Mouse (Mus musculus): ENCODE measurements around the gene Nlrc4. TPM values are rescaled to one million over a fixed set of nuclear protein-coding genes. Genes with fewer than 3 reads are reported as not detected.
A peak's percentile ranks its signal among the peaks of the same experiment; 100 is the strongest.

Gene Nlrc4
- polyA plus RNA-seq, 1 experiment from 2014 or later, result 0.18 TPM

- 57% methylated on average over 4 of the region's 4 CpGs for WGBS
- H3K36me3 ChIP-seq, result peaks cover 74% of the 10 kb centered on the region
Observed at GRCm38 (mm10) chr17:74418171-74418570, 40.8 kb downstream of the Nlrc4 start.

GRCm38 (mm10) chr17:74416841-74417360 is 42.0 kb downstream of the Nlrc4 start:
- Histone ChIP-seq H3K9me3 (no peaks in the 10 kb centered on the region), H3K27me3 (replicated peaks) (no peaks in the 10 kb centered on the region), H3K4me2 (replicated peaks) (no peak overlapping the region), H3K4me1 (no peaks in the 10 kb centered on the region), H3K4me3 (no peak overlapping the region), H3K36me3 (peaks cover 75% of the 10 kb centered on the region), H3K9ac (no peak overlapping the region), H3K27ac (no peak overlapping the region)
- ATAC-seq (ENCODE audit: low FRiP score, low read depth), result no peak
- 90% methylated on average over 8 of the region's 8 CpGs for WGBS

More at GRCm38 (mm10) chr17:74418171-74418570, 40.8 kb downstream of the Nlrc4 start:
- H3K9ac ChIP-seq, result no peak overlapping the region
- H3K4me2 ChIP-seq (replicated peaks), result no peak overlapping the region
- no peaks in the 10 kb centered on the region for H3K27me3 ChIP-seq (replicated peaks)
- H3K4me1 ChIP-seq, result no peaks in the 10 kb centered on the region
- ATAC-seq (ENCODE audit: low FRiP score, low read depth), result no peak
- H3K4me3 ChIP-seq, result no peak overlapping the region
- no peaks in the 10 kb centered on the region for H3K9me3 ChIP-seq
- H3K27ac ChIP-seq, result no peak overlapping the region

- no peak for ATAC-seq (ENCODE audit: low FRiP score, low read depth)
- no peak overlapping the region for H3K9ac ChIP-seq
- H3K4me2 ChIP-seq (replicated peaks), result no peak overlapping the region
- H3K4me1 ChIP-seq, result no peaks in the 10 kb centered on the region
- no peaks in the 10 kb centered on the region for H3K9me3 ChIP-seq
- H3K36me3 ChIP-seq, result peaks cover 74% of the 10 kb centered on the region
- H3K4me3 ChIP-seq, result no peak overlapping the region
- WGBS, result 88% methylated on average over 1 of the region's 1 CpGs
- no peak overlapping the region for H3K27ac ChIP-seq
- no peaks in the 10 kb centered on the region for H3K27me3 ChIP-seq (replicated peaks)
Observed at GRCm38 (mm10) chr17:74414671-74415070, 44.3 kb downstream of the Nlrc4 start.

GRCm38 (mm10) chr17:74413324-74413723 is 45.6 kb downstream of the Nlrc4 start:
- Histone ChIP-seq H3K9ac (no peak overlapping the region), H3K9me3 (no peaks in the 10 kb centered on the region), H3K36me3 (peaks cover 75% of the 10 kb centered on the region), H3K4me1 (no peaks in the 10 kb centered on the region), H3K4me2 (replicated peaks) (no peak overlapping the region), H3K27ac (no peak overlapping the region), H3K4me3 (no peak overlapping the region), H3K27me3 (replicated peaks) (no peaks in the 10 kb centered on the region)
- WGBS, result 91% methylated on average over 8 of the region's 8 CpGs
- no peak for ATAC-seq (ENCODE audit: low FRiP score, low read depth)

- 67% methylated on average over 4 of the region's 4 CpGs for WGBS
- Histone ChIP-seq H3K27ac (no peak overlapping the region), H3K4me2 (replicated peaks) (no peak overlapping the region), H3K4me1 (no peaks in the 10 kb centered on the region), H3K36me3 (peaks cover 72% of the 10 kb centered on the region), H3K27me3 (replicated peaks) (no peaks in the 10 kb centered on the region), H3K9me3 (no peaks in the 10 kb centered on the region), H3K4me3 (no peak overlapping the region), H3K9ac (no peak overlapping the region)
- no peak for ATAC-seq (ENCODE audit: low FRiP score, low read depth)
Observed at GRCm38 (mm10) chr17:74409722-74410121, 49.2 kb downstream of the Nlrc4 start.

GRCm38 (mm10) chr17:74406487-74406886 is 52.5 kb downstream of the Nlrc4 start:
- Histone ChIP-seq H3K27me3 (replicated peaks) (no peaks in the 10 kb centered on the region), H3K36me3 (peaks cover 75% of the 10 kb centered on the region), H3K9me3 (no peaks in the 10 kb centered on the region), H3K9ac (no peak overlapping the region), H3K27ac (no peak overlapping the region), H3K4me3 (no peak overlapping the region), H3K4me1 (no peaks in the 10 kb centered on the region), H3K4me2 (replicated peaks) (no peak overlapping the region)
- ATAC-seq (ENCODE audit: low FRiP score, low read depth), result no peak
- WGBS, result 89% methylated on average over 8 of the region's 8 CpGs

- no peaks in the 10 kb centered on the region for H3K27me3 ChIP-seq (replicated peaks)
- 94% methylated on average over 12 of the region's 12 CpGs for WGBS
Observed at GRCm38 (mm10) chr17:74402486-74403222, 56.3 kb downstream of the Nlrc4 start.

GRCm38 (mm10) chr17:74397173-74397572 is 61.8 kb downstream of the Nlrc4 start:
- peaks cover 6% of the 10 kb centered on the region for H3K4me1 ChIP-seq
- H3K4me3 ChIP-seq, result no peak overlapping the region
- 0 out of 2 replicates have a peak overlapping the region, but pooled peaks have one; percentile 69 for H3K4me2 ChIP-seq (replicated peaks)
- H3K9me3 ChIP-seq, result no peaks in the 10 kb centered on the region
- no peaks in the 10 kb centered on the region for H3K27me3 ChIP-seq (replicated peaks)
- 82% methylated on average over 2 of the region's 2 CpGs for WGBS
- no peak for ATAC-seq (ENCODE audit: low FRiP score, low read depth)
- no peak overlapping the region for H3K9ac ChIP-seq
- peaks cover 5% of the 10 kb centered on the region for H3K36me3 ChIP-seq
- no peak overlapping the region for H3K27ac ChIP-seq

More at GRCm38 (mm10) chr17:74402486-74403222, 56.3 kb downstream of the Nlrc4 start:
- no peak overlapping the region for H3K27ac ChIP-seq
- H3K9ac ChIP-seq, result no peak overlapping the region
- H3K4me1 ChIP-seq, result no peaks in the 10 kb centered on the region
- H3K4me3 ChIP-seq, result no peak overlapping the region
- no peak for ATAC-seq (ENCODE audit: low FRiP score, low read depth)
- peaks cover 51% of the 10 kb centered on the region for H3K36me3 ChIP-seq
- H3K4me2 ChIP-seq (replicated peaks), result no peak overlapping the region
- H3K9me3 ChIP-seq, result no peaks in the 10 kb centered on the region

GRCm38 (mm10) chr17:74396766-74397165 is 62.2 kb downstream of the Nlrc4 start:
- H3K27ac ChIP-seq, result no peak overlapping the region
- no peaks in the 10 kb centered on the region for H3K9me3 ChIP-seq
- H3K36me3 ChIP-seq, result peaks cover under 1% of the 10 kb centered on the region; the same call in 1 of the 2 replicates
- no peak overlapping the region for H3K9ac ChIP-seq
- H3K4me2 ChIP-seq (replicated peaks), result peak overlapping the region; percentile 69
- H3K4me1 ChIP-seq, result peaks cover 6% of the 10 kb centered on the region
- ATAC-seq (ENCODE audit: low FRiP score, low read depth), result no peak
- H3K4me3 ChIP-seq, result no peak overlapping the region
- no peaks in the 10 kb centered on the region for H3K27me3 ChIP-seq (replicated peaks)
- 82% methylated on average over 4 of the region's 4 CpGs for WGBS

GRCm38 (mm10) chr17:74395383-74396065 is 63.4 kb downstream of the Nlrc4 start, which contains the start of gene Slc30a6:
TSS of gene Slc30a6 (plus strand) at chr17:74395608.
- peaks cover 6% of the 10 kb centered on the region for H3K4me1 ChIP-seq
- H3K9ac ChIP-seq, result peak within 1 kb of the TSS; percentile 87
- H3K4me3 ChIP-seq, result peak within 1 kb of the TSS; percentile 90
- no peaks in the 10 kb centered on the region for H3K9me3 ChIP-seq
- no peaks in the 10 kb centered on the region for H3K36me3 ChIP-seq
- peak within 1 kb of the TSS; percentile 67; the same call in 1 of the 2 replicates for H3K27ac ChIP-seq
- ATAC-seq (ENCODE audit: low FRiP score, low read depth), result peak; percentile 99
- WGBS, result under 1% methylated on average over 41 of the region's 41 CpGs
- no peaks in the 10 kb centered on the region for H3K27me3 ChIP-seq (replicated peaks)
- peak within 1 kb of the TSS; percentile 69 for H3K4me2 ChIP-seq (replicated peaks)

GRCm38 (mm10) chr17:74394855-74395254 is 64.1 kb downstream of the Nlrc4 start:
- H3K9me3 ChIP-seq, result no peaks in the 10 kb centered on the region
- H3K4me1 ChIP-seq, result peaks cover 6% of the 10 kb centered on the region
- peak overlapping the region; percentile 90 for H3K4me3 ChIP-seq
- no peaks in the 10 kb centered on the region for H3K27me3 ChIP-seq (replicated peaks)
- H3K36me3 ChIP-seq, result no peaks in the 10 kb centered on the region; the same call in 1 of the 2 replicates
- 34% methylated on average over 16 of the region's 16 CpGs for WGBS
- H3K9ac ChIP-seq, result peak overlapping the region; percentile 87; the same call in 1 of the 2 replicates
- no peak overlapping the region for H3K27ac ChIP-seq
- ATAC-seq (ENCODE audit: low FRiP score, low read depth), result peak; percentile 24
- peak overlapping the region; percentile 69 for H3K4me2 ChIP-seq (replicated peaks)

GRCm38 (mm10) chr17:74394381-74394780 is 64.6 kb downstream of the Nlrc4 start:
- Histone ChIP-seq H3K36me3 (no peaks in the 10 kb centered on the region; the same call in 1 of the 2 replicates), H3K4me1 (peaks cover 6% of the 10 kb centered on the region), H3K9me3 (no peaks in the 10 kb centered on the region), H3K4me2 (replicated peaks) (peak overlapping the region; percentile 69; the same call in 1 of the 2 replicates), H3K27me3 (replicated peaks) (no peaks in the 10 kb centered on the region), H3K27ac (no peak overlapping the region), H3K9ac (no peak overlapping the region), H3K4me3 (no peak overlapping the region)
- WGBS, result 80% methylated on average over 2 of the region's 2 CpGs
- no peak for ATAC-seq (ENCODE audit: low FRiP score, low read depth)

All from neural tube, embryonic 12.5 days (tissue).